Mouse (Mus musculus): ENCODE data around the gene Adam22.

- TF ChIP-seq TAL1 (IDR thresholded peaks at IDR 0.05; ENCODE audit: low read length) = no peak
- no peak for TF ChIP-seq GATA1 (IDR thresholded peaks at IDR 0.05; ENCODE audit: low read length)
Measured at GRCm38 (mm10) chr5:8284123-8284522, 83.8 kb downstream of the Adam22 start.

Data from erythroblast, embryonic 14.5 days (primary cell).